8 mouse cellular contexts compared by ENCODE assay signal in the genomic region with DNA sequence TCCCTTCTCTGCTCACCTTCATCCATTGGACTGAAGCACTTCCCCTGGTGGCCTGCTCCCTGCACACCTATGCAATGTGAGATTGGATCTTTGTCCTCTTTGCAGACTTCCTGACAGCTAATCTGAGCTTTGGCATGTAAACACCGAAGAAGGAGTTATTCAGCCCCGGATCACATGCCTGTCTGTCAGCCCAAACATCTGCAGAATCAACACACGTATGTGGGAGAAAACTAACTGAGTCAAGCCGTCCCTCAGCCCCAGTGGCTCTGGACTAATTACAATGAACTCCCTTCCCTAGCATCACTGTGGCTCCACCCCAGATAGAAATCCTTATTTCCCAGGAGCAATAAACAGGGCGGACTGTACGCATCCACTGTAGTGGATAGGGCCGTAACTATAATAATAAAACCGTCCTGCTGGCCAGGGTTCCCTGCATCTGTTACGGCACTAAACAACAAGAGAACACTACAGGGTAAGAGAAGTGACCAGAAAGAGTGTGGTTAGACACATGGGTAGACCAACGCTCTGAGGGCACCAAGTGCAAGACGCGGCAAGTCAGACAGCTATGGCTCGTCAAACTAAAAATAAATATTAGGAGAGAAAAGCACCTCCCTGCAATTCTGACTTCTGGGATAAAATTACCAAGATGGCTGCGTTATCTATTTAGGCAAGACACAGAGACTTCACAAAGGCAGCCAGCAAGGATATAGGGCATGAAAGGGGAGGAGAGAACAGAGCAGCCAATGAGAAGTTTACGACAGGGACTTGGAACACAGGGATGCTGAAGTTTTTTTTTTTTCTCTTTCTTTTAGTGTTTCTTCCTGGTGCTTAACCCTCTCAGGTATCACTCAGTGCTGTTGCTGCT. TPM values are rescaled to one million over a fixed set of nuclear protein-coding genes. Genes with fewer than 3 reads are reported as not detected.
DNase-seq lines count a peak whose midpoint lies in the region; ATAC-seq and TF ChIP-seq lines count a peak whose summit lies in the region.

No protein-coding gene starts in this region.

- H3K4me1 ChIP-seq in kidney, embryonic 15.5 days: peaks cover 31% of the 10 kb centered on the region
- peaks cover 9% of the 10 kb centered on the region for H3K4me1 ChIP-seq in forebrain, postnatal 0 days (ENCODE audit: insufficient read depth)
- peaks cover 12% of the 10 kb centered on the region for H3K4me1 ChIP-seq in intestine, embryonic 14.5 days (replicated peaks; ENCODE audit: control insufficient read depth, insufficient read depth, low read length)
- H3K4me1 ChIP-seq in neural tube, embryonic 14.5 days (ENCODE audit: control insufficient read depth, insufficient read depth, low read length): peaks cover 10% of the 10 kb centered on the region; the same call in 1 of the 2 replicates

- DNase-seq in kidney, adult 11 months: no peak
- peak; percentile 42 for DNase-seq in forebrain, postnatal 0 days
- peak; percentile 71 for DNase-seq in intestine, embryonic 14.5 days (ENCODE audit: low spot score)
- no peak for DNase-seq in left cerebral cortex, adult 9 months (ENCODE audit: low spot score in 2 of 2)
- DNase-seq in layer of hippocampus, adult 11-12 months (ENCODE audit: low spot score): no peak
- DNase-seq in cerebellum, adult 11-12 months: no peak

- WGBS in kidney, embryonic 15.5 days: 6% methylated on average over 15 of the region's 15 CpGs
- WGBS in forebrain, postnatal 0 days: 16% methylated on average over 15 of the region's 15 CpGs
- WGBS in intestine, embryonic 14.5 days: 5% methylated on average over 15 of the region's 15 CpGs
- WGBS in neural tube, embryonic 14.5 days: 6% methylated on average over 15 of the region's 15 CpGs

- peak overlapping the region; percentile 81 for H3K27ac ChIP-seq in kidney, embryonic 15.5 days
- H3K27ac ChIP-seq in forebrain, postnatal 0 days (ENCODE audit: low read depth, low read length): peak overlapping the region; percentile 3; the same call in 1 of the 2 replicates
- no peak overlapping the region; the same call in 1 of the 2 replicates for H3K27ac ChIP-seq in intestine, embryonic 14.5 days (ENCODE audit: low read depth)
- H3K27ac ChIP-seq in neural tube, embryonic 14.5 days (ENCODE audit: low read depth, low read length): peak overlapping the region; percentile 30; the same call in 1 of the 2 replicates

- H3K9ac ChIP-seq in kidney, embryonic 15.5 days: no peak overlapping the region
- peak overlapping the region; percentile 35; the same call in 1 of the 2 replicates for H3K9ac ChIP-seq in forebrain, postnatal 0 days
- no peak overlapping the region for H3K9ac ChIP-seq in intestine, embryonic 14.5 days (ENCODE audit: low read length)
- peak overlapping the region; percentile 5; the same call in 1 of the 2 replicates for H3K9ac ChIP-seq in neural tube, embryonic 14.5 days (replicated peaks; ENCODE audit: low read depth, low read length)

- ATAC-seq in kidney, embryonic 15.5 days (replicated peaks; ENCODE audit: low FRiP score): peak; percentile 59
- peak; percentile 53; the same call in 1 of the 2 replicates for ATAC-seq in forebrain, postnatal 0 days
- no peak for ATAC-seq in intestine, embryonic 14.5 days (replicated peaks; ENCODE audit: low FRiP score, low TSS enrichment, low read depth)
- peak; percentile 65 for ATAC-seq in neural tube, embryonic 14.5 days (ENCODE audit: low read depth)

- TF ChIP-seq CTCF in forebrain, postnatal 0 days (IDR thresholded peaks at IDR 0.05; ENCODE audit: low read depth): no peak

- H3K9me3 ChIP-seq in kidney, embryonic 15.5 days (replicated peaks): no peaks in the 10 kb centered on the region
- no peaks in the 10 kb centered on the region for H3K9me3 ChIP-seq in forebrain, postnatal 0 days (ENCODE audit: low read length)
- H3K9me3 ChIP-seq in intestine, embryonic 14.5 days (ENCODE audit: control insufficient read depth, low read length): no peaks in the 10 kb centered on the region
- H3K9me3 ChIP-seq in neural tube, embryonic 14.5 days (ENCODE audit: control insufficient read depth, low read length): no peaks in the 10 kb centered on the region

- peak overlapping the region; percentile 68 for H3K4me3 ChIP-seq in kidney, embryonic 15.5 days (replicated peaks)
- peak overlapping the region; percentile 63 for H3K4me3 ChIP-seq in forebrain, postnatal 0 days (ENCODE audit: low read depth, low read length)
- H3K4me3 ChIP-seq in intestine, embryonic 14.5 days (ENCODE audit: low read depth, low read length): peak overlapping the region; percentile 58
- peak overlapping the region; percentile 67 for H3K4me3 ChIP-seq in neural tube, embryonic 14.5 days (ENCODE audit: low read depth, low read length)

- no peaks in the 10 kb centered on the region for H3K36me3 ChIP-seq in kidney, embryonic 15.5 days
- H3K36me3 ChIP-seq in forebrain, postnatal 0 days (ENCODE audit: insufficient read depth): no peaks in the 10 kb centered on the region
- H3K36me3 ChIP-seq in intestine, embryonic 14.5 days (ENCODE audit: control insufficient read depth, insufficient read depth, low read length): no peaks in the 10 kb centered on the region
- no peaks in the 10 kb centered on the region for H3K36me3 ChIP-seq in neural tube, embryonic 14.5 days (ENCODE audit: control insufficient read depth, insufficient read depth, low read length)

- H3K4me2 ChIP-seq in kidney, embryonic 15.5 days: peak overlapping the region; percentile 94
- peak overlapping the region; percentile 93 for H3K4me2 ChIP-seq in forebrain, postnatal 0 days (ENCODE audit: low read depth)
- peak overlapping the region; percentile 80 for H3K4me2 ChIP-seq in intestine, embryonic 14.5 days (ENCODE audit: low read length)
- peak overlapping the region; percentile 95 for H3K4me2 ChIP-seq in neural tube, embryonic 14.5 days (ENCODE audit: low read depth, low read length)

- H3K27me3 ChIP-seq in kidney, embryonic 15.5 days: no peaks in the 10 kb centered on the region
- H3K27me3 ChIP-seq in forebrain, postnatal 0 days (ENCODE audit: insufficient read depth, low read length): peaks cover 7% of the 10 kb centered on the region; the same call in 1 of the 2 replicates
- H3K27me3 ChIP-seq in intestine, embryonic 14.5 days (replicated peaks; ENCODE audit: control insufficient read depth, insufficient read depth, low read length): peaks cover 10% of the 10 kb centered on the region
- no peaks in the 10 kb centered on the region for H3K27me3 ChIP-seq in neural tube, embryonic 14.5 days (ENCODE audit: control insufficient read depth, insufficient read depth, low read length)

RNA-seq across cellular contexts. Expression of a gene that starts 3.2 kb away (rescaled TPM):
- polyA plus RNA-seq in kidney, embryonic 15.5 days (2015; fragmentation: Nextera tagmentation; extraction: Ambion mirVana): 16.4 and 23.5 TPM in 2 replicates
- total RNA-seq in forebrain, postnatal 0 days (2014; rRNA removed): 9.2 and 15.4 TPM in 2 replicates
- 17.2 and 35.8 TPM in 2 replicates for polyA plus RNA-seq in forebrain, postnatal 0 days (2015; fragmentation: Nextera tagmentation; extraction: Ambion mirVana)
- polyA plus RNA-seq in intestine, embryonic 14.5 days (2014; fragmentation: Nextera tagmentation; extraction: Ambion mirVana): 21.5 and 26.2 TPM in 2 replicates
- 35.9 and 39.5 TPM in 2 replicates for polyA plus RNA-seq in neural tube, embryonic 14.5 days (2014; fragmentation: Nextera tagmentation; extraction: Ambion mirVana)

RNA-seq across cellular contexts. Expression of a gene that starts 46.5 kb away (rescaled TPM):
- polyA plus RNA-seq in kidney, embryonic 15.5 days (2015; fragmentation: Nextera tagmentation; extraction: Ambion mirVana): 72.6 and 75.5 TPM in 2 replicates
- total RNA-seq in forebrain, postnatal 0 days (2014; rRNA removed): 26.4 and 31.2 TPM in 2 replicates
- polyA plus RNA-seq in forebrain, postnatal 0 days (2015; fragmentation: Nextera tagmentation; extraction: Ambion mirVana): 24.2 and 25.2 TPM in 2 replicates
- 76.4 and 85.1 TPM in 2 replicates for polyA plus RNA-seq in intestine, embryonic 14.5 days (2014; fragmentation: Nextera tagmentation; extraction: Ambion mirVana)
- 27.8 and 35.1 TPM in 2 replicates for polyA plus RNA-seq in neural tube, embryonic 14.5 days (2014; fragmentation: Nextera tagmentation; extraction: Ambion mirVana)

Comparison
In these comparisons a context has a peak if more than half of its experiments do, and no peak if none do; other contexts are left out.
1. H3K9ac ChIP-seq: peak in forebrain, postnatal 0 days (single experiment) and neural tube, embryonic 14.5 days (single experiment); none in kidney, embryonic 15.5 days (single experiment) and intestine, embryonic 14.5 days (single experiment).
2. DNase-seq: peak in forebrain, postnatal 0 days (single experiment) and intestine, embryonic 14.5 days (single experiment); none in kidney, adult 11 months (single experiment), left cerebral cortex, adult 9 months (0 of 2), layer of hippocampus, adult 11-12 months (single experiment) and cerebellum, adult 11-12 months (single experiment).
3. Peak in every context shown above with its lines, with median percentiles within 50 percentile points of each other: H3K4me2 ChIP-seq and H3K4me3 ChIP-seq.